Mouse (Mus musculus) brain, embryonic 14.5 days (tissue): ENCODE results near the gene Ppa2.

ENCODE experiments used
- CTCF ChIP-seq: fragments of 200-500 bp; IDR thresholded peaks from 2 replicates; pipeline ENCODE4 v1.5.1; 2012; ENCODE audit warnings: inconsistent platforms, mild to moderate bottlenecking, moderate library complexity, borderline replicate concordance; ENCODE audit not compliant: insufficient read depth, insufficient read length; ENCODE audit errors: extremely low read depth
- POLR2A ChIP-seq: fragments of 200-500 bp; IDR thresholded peaks from 2 replicates; pipeline ENCODE4 v1.6.1; 2012; ENCODE audit warnings: mild to moderate bottlenecking, inconsistent platforms, borderline replicate concordance; ENCODE audit not compliant: poor library complexity, insufficient read depth, insufficient read length, severe bottlenecking; ENCODE audit errors: extremely low read depth

DNA sequence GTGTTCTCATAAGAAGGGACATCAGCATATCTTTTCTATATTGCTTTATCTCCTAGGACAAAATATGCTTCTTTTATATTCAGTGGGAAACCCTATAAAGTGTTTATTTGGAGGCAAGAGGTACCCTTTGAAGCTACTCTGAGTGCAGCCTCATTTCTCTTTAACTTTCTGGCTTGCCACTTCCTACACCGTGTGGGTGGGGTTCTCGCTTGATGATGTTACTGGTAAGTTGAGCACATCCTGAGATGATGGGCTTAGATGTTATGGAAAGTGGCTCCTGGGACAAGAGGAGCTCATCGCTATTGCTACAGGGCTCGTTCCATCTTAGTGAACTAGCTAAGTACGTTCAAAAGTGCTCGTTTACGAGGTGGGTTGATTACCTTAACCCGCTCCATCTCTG is 101.9 kb downstream of the Ppa2 start:
- TF ChIP-seq CTCF: no peak
- TF ChIP-seq POLR2A: no peak
